Mouse (Mus musculus) 3134 (cell line): ENCODE measurements around the gene Ufc1.
A peak's percentile ranks its signal among the peaks of the same experiment; 100 is the strongest.

Experiments used
- DNase-seq: peaks from one replicate; pipeline ENCODE4 v3.0.0-alpha.2; 2011; ENCODE audit warnings: low spot score; ENCODE audit not compliant: insufficient read length; ENCODE audit errors: extremely low read depth

Gene Ufc1

GRCm38 (mm10) chr1:171287136-171288081 is 7.4 kb downstream of the Ufc1 start, which contains the start of gene Usp21:
TSS of gene Usp21 (minus strand) at chr1:171287991.
- peak; percentile 89 for DNase-seq

- no peak for DNase-seq
These were observed 8.3 kb downstream of the Ufc1 start for GRCm38 (mm10) chr1:171286517-171286916.

- DNase-seq, result no peak
These were observed 9.5 kb downstream of the Ufc1 start for GRCm38 (mm10) chr1:171285096-171285892.

GRCm38 (mm10) chr1:171284491-171284890 is 10.3 kb downstream of the Ufc1 start:
- no peak for DNase-seq

GRCm38 (mm10) chr1:171283188-171284160 is 11.3 kb downstream of the Ufc1 start:
- DNase-seq, result no peak

GRCm38 (mm10) chr1:171282086-171282805 is 12.6 kb downstream of the Ufc1 start:
- no peak for DNase-seq

GRCm38 (mm10) chr1:171281528-171281923 is 13.3 kb downstream of the Ufc1 start:
- DNase-seq, result peak; percentile 81

- DNase-seq, result peak; percentile 85
These were observed 13.8 kb downstream of the Ufc1 start, which contains the start of gene Ppox for GRCm38 (mm10) chr1:171280916-171281527. TSS of gene Ppox (minus strand) at chr1:171281186.

- DNase-seq, result no peak
These were observed 14.4 kb downstream of the Ufc1 start for GRCm38 (mm10) chr1:171280250-171280915.

GRCm38 (mm10) chr1:171279721-171280120 is 15.1 kb downstream of the Ufc1 start:
- no peak for DNase-seq

GRCm38 (mm10) chr1:171279012-171279705 is 15.7 kb downstream of the Ufc1 start:
- DNase-seq, result no peak

GRCm38 (mm10) chr1:171278436-171278835 is 16.4 kb downstream of the Ufc1 start:
- DNase-seq, result no peak

- no peak for DNase-seq
These were observed 17.1 kb downstream of the Ufc1 start for GRCm38 (mm10) chr1:171277736-171278135.

GRCm38 (mm10) chr1:171276110-171276748 is 18.6 kb downstream of the Ufc1 start:
- no peak for DNase-seq

- no peak for DNase-seq
These were observed 19.6 kb downstream of the Ufc1 start for GRCm38 (mm10) chr1:171275144-171275734.

GRCm38 (mm10) chr1:171274171-171274570 is 20.7 kb downstream of the Ufc1 start:
- DNase-seq, result no peak

GRCm38 (mm10) chr1:171272086-171272485 is 22.7 kb downstream of the Ufc1 start:
- no peak for DNase-seq
